Mouse (Mus musculus): ENCODE data around the gene Pbxip1.
"Not testable (repeated sequence)": the region's sequence is repeated elsewhere in the genome, so short reads cannot be mapped to it uniquely, and the experiment has no call there.

The Pbxip1 gene

GRCm38 (mm10) chr3:89408448-89408847 lies 28.1 kb upstream of the Pbxip1 start:
- no peak for DNase-seq (ENCODE audit: extremely low spot score, low read depth, low spot score)

- DNase-seq (ENCODE audit: extremely low spot score, low read depth, low spot score) = no peak
Measured at GRCm38 (mm10) chr3:89409701-89410100, 26.8 kb upstream of the Pbxip1 start.

- DNase-seq (ENCODE audit: extremely low spot score, low read depth, low spot score) = no peak
Measured at GRCm38 (mm10) chr3:89410864-89411263, 25.6 kb upstream of the Pbxip1 start.

- peak; percentile 100 for DNase-seq (ENCODE audit: extremely low spot score, low read depth, low spot score)
Measured at GRCm38 (mm10) chr3:89411490-89412393, 24.8 kb upstream of the Pbxip1 start, which contains the start of gene Flad1. TSS of gene Flad1 (minus strand) at chr3:89411870.

GRCm38 (mm10) chr3:89416158-89416557 lies 20.3 kb upstream of the Pbxip1 start:
- no peak for DNase-seq (ENCODE audit: extremely low spot score, low read depth, low spot score)

GRCm38 (mm10) chr3:89417131-89417530 lies 19.4 kb upstream of the Pbxip1 start:
- no peak for DNase-seq (ENCODE audit: extremely low spot score, low read depth, low spot score)

GRCm38 (mm10) chr3:89417840-89418169 lies 18.7 kb upstream of the Pbxip1 start:
- DNase-seq (ENCODE audit: extremely low spot score, low read depth, low spot score) = no peak

- peak; percentile 98 for DNase-seq (ENCODE audit: extremely low spot score, low read depth, low spot score)
Measured at GRCm38 (mm10) chr3:89418170-89418860, 18.2 kb upstream of the Pbxip1 start, which contains the start of the genes Cks1b and Shc1. TSS of gene Cks1b (minus strand) at chr3:89418383. TSS of gene Shc1 (plus strand) at chr3:89418443.

GRCm38 (mm10) chr3:89418861-89419250 lies 17.6 kb upstream of the Pbxip1 start:
- DNase-seq (ENCODE audit: extremely low spot score, low read depth, low spot score) = no peak

- DNase-seq (ENCODE audit: extremely low spot score, low read depth, low spot score) = no peak
Measured at GRCm38 (mm10) chr3:89419571-89419970, 16.9 kb upstream of the Pbxip1 start.

GRCm38 (mm10) chr3:89419981-89420380 lies 16.5 kb upstream of the Pbxip1 start:
- DNase-seq (ENCODE audit: extremely low spot score, low read depth, low spot score) = no peak

GRCm38 (mm10) chr3:89420421-89420820 lies 16.1 kb upstream of the Pbxip1 start:
- no peak for DNase-seq (ENCODE audit: extremely low spot score, low read depth, low spot score)

- DNase-seq (ENCODE audit: extremely low spot score, low read depth, low spot score) = no peak
Measured at GRCm38 (mm10) chr3:89421002-89421774, 15.3 kb upstream of the Pbxip1 start.

- DNase-seq (ENCODE audit: extremely low spot score, low read depth, low spot score) = no peak
Measured at GRCm38 (mm10) chr3:89421810-89422473, 14.6 kb upstream of the Pbxip1 start.

GRCm38 (mm10) chr3:89422556-89423205 lies 13.8 kb upstream of the Pbxip1 start:
- no peak for DNase-seq (ENCODE audit: extremely low spot score, low read depth, low spot score)

- no peak for DNase-seq (ENCODE audit: extremely low spot score, low read depth, low spot score)
Measured at GRCm38 (mm10) chr3:89424416-89425140, 11.9 kb upstream of the Pbxip1 start.

- DNase-seq (ENCODE audit: extremely low spot score, low read depth, low spot score) = no peak
Measured at GRCm38 (mm10) chr3:89425141-89425525, 11.4 kb upstream of the Pbxip1 start.

- DNase-seq (ENCODE audit: extremely low spot score, low read depth, low spot score) = no peak
Measured at GRCm38 (mm10) chr3:89425876-89426275, 10.6 kb upstream of the Pbxip1 start.

GRCm38 (mm10) chr3:89429021-89429420 lies 7.5 kb upstream of the Pbxip1 start:
- DNase-seq (ENCODE audit: extremely low spot score, low read depth, low spot score) = not testable (repeated sequence)
